Mouse (Mus musculus) gastrocnemius, postnatal 14 days (tissue): ENCODE data around the gene Nr1d1. TPM values are rescaled to one million over a fixed set of nuclear protein-coding genes. Genes with fewer than 3 reads are reported as not detected.

Source experiments
- DNase-seq: peaks from one replicate; pipeline ENCODE4 v3.0.0; 2021; ENCODE audit warnings: mixed read lengths
- intact Hi-C: fragments of 180-260 bp; cut with DNase I; formaldehyde crosslinking; loops from one replicate; pipeline ENCODE4 v1.15.1; 2025; ENCODE audit warnings: low total_unique reads
- total RNA-seq, 2 experiments: library from RNA; stranded (reverse); gene quantifications; 2 replicates each; pipeline ENCODE4 v1.2.3; 2021

The Nr1d1 gene
- total RNA-seq, 2 experiments from 2014 or later = 27.3 to 64.6 TPM

GRCm38 (mm10) chr11:98773635-98774295 lies 1.4 kb downstream of the Nr1d1 start:
- intact Hi-C loops = no loop called here
- peak; percentile 100 for DNase-seq

- DNase-seq = peak; percentile 82
- intact Hi-C loops = no loop called here
Measured at GRCm38 (mm10) chr11:98772667-98773171, 2.4 kb downstream of the Nr1d1 start.

GRCm38 (mm10) chr11:98771844-98772525 lies 3.1 kb downstream of the Nr1d1 start:
- DNase-seq = peak; percentile 53
- intact Hi-C loops = no loop called here

- no peak for DNase-seq
- intact Hi-C loops = no loop called here
Measured at GRCm38 (mm10) chr11:98771131-98771530, 4.0 kb downstream of the Nr1d1 start.

- intact Hi-C loops = no loop called here
- peak; percentile 41 for DNase-seq
Measured at GRCm38 (mm10) chr11:98770096-98770975, 4.8 kb downstream of the Nr1d1 start.

GRCm38 (mm10) chr11:98769007-98769954 lies 5.9 kb downstream of the Nr1d1 start:
- DNase-seq = peak; percentile 39
- intact Hi-C loops = no loop called here

GRCm38 (mm10) chr11:98768127-98769006 lies 6.8 kb downstream of the Nr1d1 start:
- peak; percentile 47 for DNase-seq
- intact Hi-C loops = no loop called here

GRCm38 (mm10) chr11:98767713-98768112 lies 7.4 kb downstream of the Nr1d1 start:
- intact Hi-C loops = no loop called here
- DNase-seq = no peak

GRCm38 (mm10) chr11:98767276-98767675 lies 7.9 kb downstream of the Nr1d1 start:
- peak; percentile 61 for DNase-seq
- intact Hi-C loops = no loop called here

- no peak for DNase-seq
Measured at GRCm38 (mm10) chr11:98766816-98767215, 8.3 kb downstream of the Nr1d1 start.

GRCm38 (mm10) chr11:98766346-98766745 lies 8.8 kb downstream of the Nr1d1 start:
- intact Hi-C loops = no loop called here

More at GRCm38 (mm10) chr11:98766816-98767215, 8.3 kb downstream of the Nr1d1 start:
- intact Hi-C loops = no loop called here

GRCm38 (mm10) chr11:98765421-98766309 lies 9.5 kb downstream of the Nr1d1 start:
- intact Hi-C loops = no loop called here
- peak; percentile 57 for DNase-seq

More at GRCm38 (mm10) chr11:98766346-98766745, 8.8 kb downstream of the Nr1d1 start:
- DNase-seq = no peak

GRCm38 (mm10) chr11:98764746-98765145 lies 10.4 kb downstream of the Nr1d1 start:
- no peak for DNase-seq
- intact Hi-C loops = no loop called here

- DNase-seq = no peak
- intact Hi-C loops = no loop called here
Measured at GRCm38 (mm10) chr11:98764091-98764490, 11.0 kb downstream of the Nr1d1 start.

GRCm38 (mm10) chr11:98763502-98763861 lies 11.7 kb downstream of the Nr1d1 start:
- DNase-seq = no peak
- intact Hi-C loops = no loop called here

GRCm38 (mm10) chr11:98762756-98763501 lies 12.2 kb downstream of the Nr1d1 start:
- intact Hi-C loops = no loop called here
- no peak for DNase-seq
